Mouse (Mus musculus): ENCODE results near the gene Dync2h1. TPM values are rescaled to one million over a fixed set of nuclear protein-coding genes. Genes with fewer than 3 reads are reported as not detected.
"Not testable (repeated sequence)": the region's sequence is repeated elsewhere in the genome, so short reads cannot be mapped to it uniquely, and the experiment has no call there.

The Dync2h1 gene
- polyA plus RNA-seq (2012) = 0.03 TPM in 1 of 2 replicates, not detected in the other

- H3K9me3 ChIP-seq (ENCODE audit: control insufficient read depth, low read length) = no peaks in the 10 kb centered on the region
- peaks cover 35% of the 10 kb centered on the region for H3K36me3 ChIP-seq (ENCODE audit: control insufficient read depth)
- no peaks in the 10 kb centered on the region for H3K27me3 ChIP-seq (ENCODE audit: control insufficient read depth)
- H3K4me1 ChIP-seq (ENCODE audit: control insufficient read depth) = peaks cover 32% of the 10 kb centered on the region
- H3K4me3 ChIP-seq (replicated peaks) = peak within 1 kb of the TSS; percentile 78
- TF ChIP-seq TAL1 (IDR thresholded peaks at IDR 0.05; ENCODE audit: low read length) = no peak
- no peak for TF ChIP-seq GATA1 (IDR thresholded peaks at IDR 0.05; ENCODE audit: low read length)
Observed at GRCm38 (mm10) chr9:7184172-7184896, at the start of gene Dync2h1, which contains the start of gene Dcun1d5. Gene Dync2h1, minus strand, starts transcription at chr9:7184446. Gene Dcun1d5, plus strand, starts transcription at chr9:7184520.

DNA sequence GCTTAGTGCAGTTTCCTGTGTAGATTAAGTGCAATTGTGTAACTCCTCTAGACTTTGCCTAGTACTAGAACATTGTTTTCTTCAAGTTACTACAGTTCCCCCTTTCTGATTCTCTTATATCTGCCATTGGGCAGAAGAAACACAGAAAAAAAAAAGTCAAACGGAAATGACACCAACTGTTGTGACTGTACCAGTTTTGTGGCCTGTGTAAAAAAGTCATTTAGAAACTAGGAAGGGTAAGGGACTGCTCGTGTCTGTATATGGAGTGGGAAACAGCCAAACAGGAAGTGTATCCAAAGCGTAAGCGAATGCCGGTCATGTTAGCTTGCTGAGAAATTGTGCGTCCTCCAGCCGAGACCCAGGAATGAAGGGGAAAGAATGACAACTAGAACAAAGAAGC lies 37.2 kb upstream of the Dync2h1 start:
- Histone ChIP-seq H3K9me3 (ENCODE audit: control insufficient read depth, low read length) (no peaks in the 10 kb centered on the region), H3K4me1 (ENCODE audit: control insufficient read depth) (no peaks in the 10 kb centered on the region), H3K4me3 (replicated peaks) (no peak overlapping the region), H3K36me3 (ENCODE audit: control insufficient read depth) (peaks cover 12% of the 10 kb centered on the region), H3K27me3 (ENCODE audit: control insufficient read depth) (no peaks in the 10 kb centered on the region)
- TF ChIP-seq TAL1 (IDR thresholded peaks at IDR 0.05; ENCODE audit: low read length) (no peak), GATA1 (IDR thresholded peaks at IDR 0.05; ENCODE audit: low read length) (no peak)

DNA sequence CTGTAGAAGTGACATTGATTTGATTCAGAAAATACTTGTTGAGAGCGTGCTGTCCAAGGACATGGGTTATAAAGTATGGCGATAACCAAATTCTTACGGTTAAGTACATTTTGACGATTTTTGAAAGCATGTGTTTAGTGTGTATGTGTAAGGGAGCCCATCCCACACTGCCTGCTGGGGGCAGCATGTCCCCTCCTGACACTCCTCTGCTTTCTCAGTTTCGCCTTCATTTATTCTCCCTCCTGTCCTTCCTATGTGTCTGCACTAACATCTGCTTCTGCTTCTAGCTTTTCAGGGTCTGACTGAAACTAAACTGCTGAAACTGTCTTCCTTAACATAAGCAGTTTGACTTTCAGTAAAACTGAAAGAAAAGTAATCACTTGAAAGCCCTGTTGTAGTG lies 36.8 kb upstream of the Dync2h1 start:
- Histone ChIP-seq H3K9me3 (ENCODE audit: control insufficient read depth, low read length) (no peaks in the 10 kb centered on the region), H3K27me3 (ENCODE audit: control insufficient read depth) (no peaks in the 10 kb centered on the region), H3K4me3 (replicated peaks) (no peak overlapping the region), H3K4me1 (ENCODE audit: control insufficient read depth) (no peaks in the 10 kb centered on the region), H3K36me3 (ENCODE audit: control insufficient read depth) (peaks cover 12% of the 10 kb centered on the region)
- TF ChIP-seq GATA1 (IDR thresholded peaks at IDR 0.05; ENCODE audit: low read length) (no peak), TAL1 (IDR thresholded peaks at IDR 0.05; ENCODE audit: low read length) (no peak)

- no peaks in the 10 kb centered on the region for H3K9me3 ChIP-seq (ENCODE audit: control insufficient read depth, low read length)
- TF ChIP-seq TAL1 (IDR thresholded peaks at IDR 0.05; ENCODE audit: low read length) (no peak), GATA1 (IDR thresholded peaks at IDR 0.05; ENCODE audit: low read length) (no peak)
- no peak overlapping the region for H3K4me3 ChIP-seq (replicated peaks)
- H3K4me1 ChIP-seq (ENCODE audit: control insufficient read depth) = no peaks in the 10 kb centered on the region
- peaks cover 31% of the 10 kb centered on the region for H3K36me3 ChIP-seq (ENCODE audit: control insufficient read depth)
- no peaks in the 10 kb centered on the region for H3K27me3 ChIP-seq (ENCODE audit: control insufficient read depth)
Observed at GRCm38 (mm10) chr9:7216240-7216639, 32.0 kb upstream of the Dync2h1 start.

- not testable (repeated sequence) for H3K4me3 ChIP-seq (replicated peaks); H3K27me3 ChIP-seq (ENCODE audit: control insufficient read depth); H3K9me3 ChIP-seq (ENCODE audit: control insufficient read depth, low read length)
- peaks cover 28% of the 10 kb centered on the region for H3K4me1 ChIP-seq (ENCODE audit: control insufficient read depth)
- H3K36me3 ChIP-seq (ENCODE audit: control insufficient read depth) = peaks cover 39% of the 10 kb centered on the region
Observed at GRCm38 (mm10) chr9:7190694-7191093, 6.4 kb upstream of the Dync2h1 start.

- no peaks in the 10 kb centered on the region for H3K9me3 ChIP-seq (ENCODE audit: control insufficient read depth, low read length)
- no peak for TF ChIP-seq TAL1 (IDR thresholded peaks at IDR 0.05; ENCODE audit: low read length)
- no peak for TF ChIP-seq GATA1 (IDR thresholded peaks at IDR 0.05; ENCODE audit: low read length)
- peak overlapping the region; percentile 78 for H3K4me3 ChIP-seq (replicated peaks)
- H3K36me3 ChIP-seq (ENCODE audit: control insufficient read depth) = peaks cover 40% of the 10 kb centered on the region
- H3K27me3 ChIP-seq (ENCODE audit: control insufficient read depth) = no peaks in the 10 kb centered on the region
- H3K4me1 ChIP-seq (ENCODE audit: control insufficient read depth) = peaks cover 37% of the 10 kb centered on the region
Observed at GRCm38 (mm10) chr9:7184897-7185291, 648 bp upstream of the Dync2h1 start.

- no peaks in the 10 kb centered on the region for H3K27me3 ChIP-seq (ENCODE audit: control insufficient read depth)
- H3K4me1 ChIP-seq (ENCODE audit: control insufficient read depth) = peaks cover 13% of the 10 kb centered on the region
- no peaks in the 10 kb centered on the region for H3K9me3 ChIP-seq (ENCODE audit: control insufficient read depth, low read length)
- peak overlapping the region; percentile 67 for H3K4me3 ChIP-seq (replicated peaks)
- TF ChIP-seq GATA1 (IDR thresholded peaks at IDR 0.05; ENCODE audit: low read length) (no peak), TAL1 (IDR thresholded peaks at IDR 0.05; ENCODE audit: low read length) (no peak)
- peaks cover 14% of the 10 kb centered on the region for H3K36me3 ChIP-seq (ENCODE audit: control insufficient read depth)
Observed at GRCm38 (mm10) chr9:7176618-7177610, 7.3 kb downstream of the Dync2h1 start.

- no peaks in the 10 kb centered on the region for H3K27me3 ChIP-seq (ENCODE audit: control insufficient read depth)
- peaks cover 12% of the 10 kb centered on the region for H3K4me1 ChIP-seq (ENCODE audit: control insufficient read depth)
- H3K4me3 ChIP-seq (replicated peaks) = no peak overlapping the region
- TF ChIP-seq GATA1 (IDR thresholded peaks at IDR 0.05; ENCODE audit: low read length) (no peak), TAL1 (IDR thresholded peaks at IDR 0.05; ENCODE audit: low read length) (no peak)
- no peaks in the 10 kb centered on the region for H3K9me3 ChIP-seq (ENCODE audit: control insufficient read depth, low read length)
- H3K36me3 ChIP-seq (ENCODE audit: control insufficient read depth) = peaks cover 4% of the 10 kb centered on the region; the same call in 1 of the 2 replicates
Observed at GRCm38 (mm10) chr9:7173756-7174155, 10.5 kb downstream of the Dync2h1 start.
